Mouse (Mus musculus) adrenal gland, adult (tissue): ENCODE measurements around the gene Wdr66.

Experiments used
- DNase-seq, 2 experiments: peaks; one replicate each; pipeline ENCODE4 v3.0.0; 2022 to 2023; ENCODE audit warnings: low spot score in 1 of 2; ENCODE audit not compliant: inconsistent age in 2 of 2

Gene Wdr66

DNA sequence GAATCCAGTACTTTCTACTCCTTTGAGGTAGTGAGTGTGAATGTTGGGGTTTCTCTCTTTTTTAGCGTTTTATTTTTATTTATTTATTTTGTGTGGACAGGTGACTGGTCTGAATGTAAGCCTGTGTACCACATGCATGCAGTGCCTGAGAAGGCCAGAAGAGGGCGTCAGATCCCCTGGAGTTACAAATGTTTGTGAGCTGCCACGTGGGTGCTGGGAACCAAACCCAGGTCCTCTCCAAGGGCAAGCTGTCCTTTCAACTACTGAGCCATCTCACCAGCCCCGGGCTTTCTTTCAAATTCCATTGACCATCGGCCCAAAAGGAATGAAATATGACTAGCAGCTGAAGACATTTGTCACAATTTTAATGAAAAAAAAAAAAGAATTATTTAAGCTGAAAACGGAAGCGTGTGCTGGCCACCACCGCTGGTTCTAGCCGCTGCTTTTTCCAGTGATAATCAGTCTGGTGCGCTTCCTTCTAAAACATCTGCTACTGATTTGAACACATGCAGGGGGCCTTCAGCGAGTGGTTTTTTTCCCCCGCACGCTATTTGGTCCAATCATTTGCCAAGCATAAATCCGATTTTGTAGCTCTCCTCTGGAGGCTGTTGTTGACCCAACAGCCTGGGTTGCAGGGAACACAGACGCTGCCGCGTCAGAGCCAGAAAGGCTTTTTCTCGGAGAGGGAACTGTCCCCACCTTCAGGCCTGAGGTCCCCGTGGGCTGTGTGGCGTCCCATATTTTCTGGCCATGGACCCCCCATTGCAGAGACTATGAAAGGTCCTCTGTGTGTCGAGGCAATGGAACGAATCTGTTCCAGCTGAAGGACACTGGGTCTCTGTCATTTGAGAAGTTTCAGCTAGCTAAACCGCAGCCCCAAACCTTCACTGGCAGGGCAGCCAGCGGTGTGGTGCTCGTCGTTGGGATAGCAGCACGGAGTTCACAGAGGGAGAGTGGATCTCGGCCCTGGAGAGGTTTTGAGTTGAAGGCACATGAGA is 16.9 kb downstream of the Wdr66 start:
- DNase-seq = no peak

DNA sequence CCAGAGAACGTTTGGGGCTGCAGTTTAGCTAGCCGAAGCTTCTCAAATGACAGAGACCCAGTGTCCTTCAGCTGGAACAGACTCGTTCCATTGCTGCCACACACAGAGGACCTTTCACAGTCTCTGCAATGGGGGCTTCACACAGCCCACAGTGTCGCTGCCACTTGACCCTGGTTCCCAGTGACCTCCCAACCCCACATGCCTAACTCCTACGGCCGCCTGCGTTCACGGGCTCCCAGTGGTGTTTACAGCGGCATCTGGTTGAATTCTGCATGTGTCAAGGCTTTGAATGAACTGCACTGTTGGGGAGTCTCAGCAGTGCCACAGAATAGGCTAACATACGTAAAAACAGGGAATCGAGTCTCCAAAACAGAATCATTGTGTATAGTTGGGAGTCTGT is 19.0 kb downstream of the Wdr66 start:
- no peak for DNase-seq

DNA sequence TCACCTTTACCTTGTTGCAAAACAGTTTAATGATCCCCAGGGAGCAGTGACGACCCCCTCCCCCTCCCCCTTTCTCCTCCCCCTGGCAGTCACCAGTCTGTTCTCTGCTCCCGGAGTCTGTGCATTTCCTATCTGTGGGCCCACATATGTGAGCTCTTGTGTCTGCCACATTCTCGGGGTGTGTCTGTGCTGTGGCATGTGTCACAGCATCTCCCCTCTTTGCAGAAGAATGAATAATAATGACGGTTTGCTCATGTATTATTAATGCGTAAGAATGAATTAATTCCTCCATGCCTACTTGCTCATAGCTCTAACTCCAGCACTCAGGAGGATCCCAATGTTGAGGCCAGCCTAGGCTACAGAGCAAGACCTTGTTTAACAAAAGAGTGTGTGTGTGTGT is 21.0 kb downstream of the Wdr66 start:
- no peak for DNase-seq

DNA sequence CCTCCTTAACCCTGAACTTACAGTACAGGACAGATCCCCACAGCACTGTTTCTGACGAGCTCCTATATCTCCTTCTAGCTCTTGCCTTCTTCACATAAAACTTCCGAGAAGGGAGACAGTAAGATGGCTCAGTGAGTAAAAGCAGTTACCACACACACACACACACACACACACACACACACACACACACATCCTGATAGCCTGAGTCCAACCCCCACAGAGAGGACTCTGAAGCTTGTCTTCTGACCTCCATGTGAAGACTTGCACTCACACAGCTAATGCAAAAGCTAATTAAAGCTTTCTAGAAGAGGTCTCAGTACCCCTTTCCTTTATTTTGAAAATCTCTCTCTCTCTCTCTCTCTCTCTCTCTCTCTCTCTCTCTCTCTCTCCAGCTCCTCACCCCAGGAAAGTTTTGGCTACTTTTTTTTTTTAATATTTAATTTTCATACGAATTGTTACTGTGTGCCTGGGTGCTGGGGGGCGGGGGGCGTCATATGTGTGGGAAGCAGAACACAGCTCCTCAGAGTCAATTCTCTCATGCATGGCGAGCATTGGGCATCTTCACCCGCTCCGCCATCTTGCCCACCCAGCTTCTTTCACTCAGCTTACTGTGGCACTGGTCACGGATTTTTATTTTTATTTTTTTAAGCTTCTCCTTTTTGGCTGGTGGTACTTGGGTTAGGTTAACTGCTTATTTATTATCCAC is 24.9 kb downstream of the Wdr66 start:
- no peak for DNase-seq

DNA sequence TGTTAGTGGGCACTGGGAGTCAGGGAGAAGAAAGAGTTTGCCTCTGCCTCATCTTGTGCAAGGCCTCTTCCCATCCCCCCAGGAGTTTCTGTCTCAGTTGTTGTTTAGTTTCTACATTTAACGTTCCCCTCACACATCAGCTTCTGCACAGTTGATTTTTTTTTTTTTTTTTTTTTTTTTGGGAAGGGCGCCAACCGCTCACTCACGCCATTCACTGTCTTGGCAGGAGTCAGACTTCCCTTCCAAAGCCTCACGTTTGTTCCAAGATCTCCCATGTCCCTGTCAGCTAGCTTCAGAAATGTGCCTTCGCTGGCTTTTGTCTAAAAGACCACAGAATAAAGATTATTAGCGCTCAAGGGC is 25.4 kb downstream of the Wdr66 start:
- DNase-seq = peak in 1 of 2 experiments; percentile 39

DNA sequence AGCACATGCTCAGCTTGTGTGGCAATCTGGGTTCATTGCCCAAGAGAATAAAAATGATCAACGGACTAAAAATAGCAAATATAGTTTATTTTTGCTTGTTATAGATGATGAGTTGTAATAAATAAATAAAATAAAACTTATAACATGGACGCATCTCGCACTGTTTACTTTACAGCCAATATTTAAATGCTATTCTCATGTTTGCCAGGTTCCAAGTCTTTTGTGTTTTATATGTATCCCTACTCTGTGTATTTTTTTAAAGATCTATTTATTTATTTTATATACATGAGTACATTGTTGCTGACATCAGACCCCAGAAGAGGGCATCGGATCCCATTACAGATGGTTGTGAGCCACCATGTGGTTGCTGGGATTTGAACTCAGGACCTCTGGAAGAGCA is 25.8 kb downstream of the Wdr66 start:
- no peak for DNase-seq

DNA sequence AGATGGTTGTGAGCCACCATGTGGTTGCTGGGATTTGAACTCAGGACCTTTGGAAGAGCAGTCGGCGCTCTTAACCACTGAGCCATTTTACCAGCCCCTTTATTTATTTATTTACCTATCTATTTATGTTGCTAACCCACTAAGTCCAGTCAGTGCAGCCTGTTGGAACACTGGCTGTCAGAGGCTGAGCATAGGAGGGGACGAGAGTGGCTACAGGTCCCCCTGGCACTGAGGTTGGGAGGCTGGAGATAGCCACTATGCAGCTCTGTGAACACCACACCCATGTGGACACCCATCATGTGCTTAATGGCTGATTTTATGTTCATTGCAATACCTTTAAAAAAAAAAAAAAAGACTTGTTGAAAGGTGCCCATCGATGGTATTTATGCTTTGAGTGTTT is 27.3 kb downstream of the Wdr66 start:
- DNase-seq = no peak

DNA sequence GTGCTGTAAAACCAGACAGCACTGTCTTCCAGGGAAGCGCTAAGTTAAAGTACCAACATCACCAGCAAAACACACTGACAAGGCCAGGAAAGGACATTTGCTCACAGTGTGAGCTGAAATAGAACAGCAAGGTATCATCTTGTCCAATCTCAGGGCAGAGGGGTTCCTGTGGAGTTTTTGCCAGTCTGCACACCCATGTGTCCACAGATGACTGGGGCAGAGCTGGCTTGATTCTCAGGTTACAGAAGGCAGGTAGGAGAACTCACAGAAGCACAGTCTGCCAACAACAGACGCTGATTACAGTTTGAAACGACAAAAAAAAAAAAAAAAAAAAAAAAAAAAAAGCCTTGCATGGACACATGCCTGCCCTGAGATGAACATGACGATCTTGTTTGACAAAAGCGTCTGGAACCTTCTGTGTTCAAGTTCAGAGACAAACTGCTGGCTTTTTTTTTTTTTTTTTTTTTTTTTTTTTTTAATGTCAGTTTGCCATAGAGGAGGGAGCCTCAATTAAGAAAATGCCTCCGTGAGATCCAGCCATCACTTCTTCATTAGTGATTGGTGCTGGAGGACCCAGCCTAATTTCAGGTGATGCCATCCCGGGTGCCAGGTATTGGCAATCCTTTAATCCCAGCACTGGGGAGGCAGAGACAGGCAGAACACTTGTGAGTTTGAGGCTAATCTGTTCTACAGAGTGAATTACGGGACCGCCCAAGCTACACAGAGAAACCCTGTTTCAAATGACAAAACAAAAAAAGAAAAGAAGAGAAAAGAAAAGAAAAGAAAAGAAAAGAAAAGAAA is 29.6 kb downstream of the Wdr66 start:
- no peak for DNase-seq

DNA sequence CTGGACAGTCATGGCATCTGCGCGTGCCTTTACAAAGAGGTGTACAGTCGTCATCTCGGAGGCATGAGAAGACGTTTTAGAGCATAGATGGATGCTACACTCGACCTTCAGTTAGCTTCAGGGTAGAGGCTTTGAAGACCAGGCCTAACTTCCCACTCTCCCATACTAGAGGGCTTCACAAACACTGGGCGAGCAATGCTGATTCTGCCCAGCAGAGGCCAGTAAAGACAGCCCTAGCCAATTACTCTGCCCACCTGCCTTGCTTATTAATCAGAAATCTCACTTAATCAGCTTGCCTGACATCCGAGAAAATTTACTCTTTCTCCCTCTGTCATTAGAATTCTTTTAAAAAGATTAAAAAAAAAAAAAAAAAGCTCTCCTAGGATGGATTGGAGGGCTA is 33.3 kb downstream of the Wdr66 start:
- DNase-seq = peak in 1 of 2 experiments; percentile 53

DNA sequence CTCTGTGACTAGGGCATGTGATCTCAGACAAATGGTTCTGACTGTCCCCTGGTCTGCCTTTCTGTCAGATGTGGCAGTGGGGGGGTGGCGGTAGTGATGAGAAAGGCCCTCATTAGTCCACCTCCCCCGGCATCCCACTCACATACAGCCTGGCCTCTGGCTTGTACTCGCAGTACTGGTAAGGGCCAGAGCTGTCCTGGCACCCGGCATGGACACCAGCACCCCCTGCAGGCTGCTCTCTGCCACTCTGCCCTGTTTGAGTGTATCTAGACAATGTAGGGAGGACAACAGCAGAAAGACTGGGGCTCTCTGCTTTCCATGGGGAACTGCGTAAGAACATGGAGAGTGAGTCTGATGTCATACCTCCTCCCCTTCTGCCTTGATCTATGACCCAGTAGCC is 36.2 kb downstream of the Wdr66 start:
- peak in 1 of 2 experiments; percentile 38 for DNase-seq

DNA sequence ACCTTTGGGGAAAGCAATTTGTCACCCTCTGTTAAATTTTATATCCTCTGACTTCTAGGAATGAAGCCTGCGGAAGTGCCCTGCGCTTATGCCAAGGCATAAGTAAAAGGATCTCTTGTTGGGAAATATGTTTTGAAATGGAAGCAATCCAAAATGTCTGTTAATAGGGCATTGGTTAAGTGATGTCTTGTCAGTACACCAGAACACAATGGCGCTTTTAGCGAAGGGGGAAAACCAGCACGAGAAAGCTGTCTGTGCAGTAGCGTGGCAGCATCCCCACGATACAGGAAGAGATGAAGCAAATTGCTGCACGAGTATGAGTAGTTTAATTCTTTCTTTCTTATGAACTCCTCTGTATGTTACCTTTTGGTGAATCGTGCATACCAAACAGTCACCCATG is 42.8 kb downstream of the Wdr66 start:
- no peak for DNase-seq

DNA sequence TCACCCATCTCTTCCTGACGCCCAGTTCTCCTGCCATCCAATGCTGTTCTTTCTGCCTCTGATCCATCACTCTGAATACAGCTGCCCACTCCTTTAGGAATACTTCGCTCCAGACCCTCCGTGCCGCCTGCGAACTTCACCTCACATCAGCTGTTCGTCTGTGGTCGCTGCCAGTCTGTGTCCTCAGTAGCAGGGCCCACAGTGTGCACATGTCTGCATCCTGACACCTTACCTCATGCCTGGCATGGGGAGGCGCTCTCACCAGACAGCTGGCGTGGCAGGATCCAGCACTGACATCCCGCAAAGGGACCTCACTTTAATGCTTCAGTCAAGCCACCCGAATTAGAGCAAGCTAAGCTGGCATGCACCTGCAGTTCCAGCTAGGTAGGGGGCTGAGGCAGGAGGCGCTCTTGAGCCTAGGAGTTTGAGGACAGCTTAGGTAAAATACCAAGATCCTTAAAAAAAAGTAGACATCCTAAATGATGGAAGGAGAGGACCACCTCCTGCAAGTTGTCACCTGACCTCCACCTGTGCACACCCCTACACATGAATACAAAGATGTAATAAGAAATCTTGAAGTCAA is 44.4 kb downstream of the Wdr66 start:
- no peak for DNase-seq

DNA sequence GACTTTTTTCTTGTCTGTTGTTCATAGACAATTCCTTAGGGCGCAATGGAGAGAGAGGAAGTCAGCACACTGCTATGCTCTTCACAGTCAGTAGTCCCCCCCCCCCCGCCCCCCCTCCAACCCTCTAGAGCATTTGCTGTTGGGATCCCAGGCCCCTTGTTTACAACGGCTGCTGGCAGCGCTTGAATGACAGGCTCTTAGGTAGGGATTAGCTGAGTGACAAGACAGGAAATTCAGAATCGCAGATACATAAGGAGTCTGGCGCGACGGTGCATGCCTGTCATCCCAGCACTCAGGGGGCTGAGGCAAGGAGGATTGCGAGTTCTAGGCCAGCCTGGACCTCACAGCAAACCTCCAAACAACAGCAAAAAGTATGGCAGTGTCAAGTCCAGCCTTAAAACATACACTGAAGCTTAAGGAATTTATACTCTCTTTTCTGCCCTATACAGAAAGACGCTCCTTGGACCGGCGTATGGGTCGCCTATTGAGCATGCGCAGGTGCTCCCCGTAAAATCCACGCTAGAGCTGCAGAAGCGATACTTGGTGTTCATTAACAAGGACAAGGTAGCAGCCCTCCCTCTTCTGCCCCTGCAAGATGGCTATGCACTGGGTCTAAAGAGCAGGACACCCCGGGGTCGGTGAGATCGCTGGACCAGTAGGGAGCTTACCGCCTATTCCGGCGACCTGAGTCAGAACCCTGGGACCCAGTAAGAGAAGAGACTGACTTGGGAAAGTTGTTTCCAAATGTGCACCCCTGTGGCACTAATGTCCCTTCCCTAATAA is 45.3 kb downstream of the Wdr66 start:
- no peak for DNase-seq

DNA sequence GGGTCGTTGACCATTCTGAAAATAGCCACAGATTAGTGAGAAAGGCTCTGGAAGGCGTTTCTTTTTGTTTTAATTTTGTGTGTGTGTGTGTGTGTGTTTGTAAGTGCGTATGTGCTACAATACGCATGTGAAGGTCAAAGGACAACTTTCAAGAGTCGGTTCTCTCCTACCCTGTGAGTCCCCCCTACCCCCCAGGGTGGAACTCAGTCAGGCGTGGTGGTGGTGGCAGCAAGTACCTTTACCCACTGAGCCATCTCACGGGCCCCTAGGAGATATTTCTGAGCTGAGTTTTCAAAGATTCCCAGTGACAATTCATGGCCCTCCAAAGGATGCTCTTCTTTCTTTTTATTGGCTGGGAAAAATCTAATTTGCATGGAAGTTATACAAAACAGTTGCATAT is 45.9 kb downstream of the Wdr66 start:
- no peak for DNase-seq

DNA sequence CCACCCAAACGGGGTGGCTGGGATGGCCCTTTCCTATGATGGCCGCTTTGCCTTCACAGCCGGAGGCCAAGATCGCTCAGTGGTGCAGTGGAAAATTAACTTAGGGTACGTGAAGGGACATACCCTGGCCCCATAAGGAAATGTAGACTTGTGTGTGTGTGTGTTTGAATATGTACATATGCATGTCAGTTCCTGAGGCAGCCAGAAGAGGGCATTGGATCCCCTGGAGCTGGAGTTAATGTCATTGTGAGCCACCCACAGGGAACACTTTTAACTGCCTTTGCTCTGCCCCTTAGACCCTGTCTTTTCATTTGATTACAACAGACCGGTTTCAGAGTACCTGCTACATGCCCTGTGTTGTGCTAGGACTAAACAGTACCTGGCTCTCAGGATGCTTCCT is 46.6 kb downstream of the Wdr66 start:
- no peak for DNase-seq

DNA sequence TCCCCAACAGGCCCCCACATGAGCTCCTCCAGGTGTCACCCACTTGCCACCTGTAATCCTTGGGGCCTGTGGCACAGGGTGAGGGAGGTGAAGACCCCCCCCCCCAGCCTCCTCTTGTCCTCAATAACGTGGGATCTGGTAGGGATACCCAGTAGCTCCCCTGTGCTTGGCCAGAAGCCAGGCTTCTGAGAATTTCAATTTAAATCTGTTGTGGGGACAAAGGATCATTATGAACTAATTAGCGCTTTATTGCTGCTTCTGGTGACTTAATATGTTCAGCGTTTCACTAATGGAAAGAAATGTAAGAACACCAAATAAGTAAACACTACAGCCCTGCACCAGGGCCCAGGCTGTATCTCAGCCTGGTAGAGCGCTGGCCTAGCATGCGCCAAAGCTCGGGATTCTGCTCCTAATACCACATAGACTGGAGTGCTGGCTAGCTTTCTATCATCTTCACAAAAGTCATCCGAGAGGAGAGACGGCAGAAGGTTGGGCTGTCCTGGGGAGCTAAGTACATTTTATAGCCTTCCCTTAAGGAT is 48.7 kb downstream of the Wdr66 start:
- no peak for DNase-seq

DNA sequence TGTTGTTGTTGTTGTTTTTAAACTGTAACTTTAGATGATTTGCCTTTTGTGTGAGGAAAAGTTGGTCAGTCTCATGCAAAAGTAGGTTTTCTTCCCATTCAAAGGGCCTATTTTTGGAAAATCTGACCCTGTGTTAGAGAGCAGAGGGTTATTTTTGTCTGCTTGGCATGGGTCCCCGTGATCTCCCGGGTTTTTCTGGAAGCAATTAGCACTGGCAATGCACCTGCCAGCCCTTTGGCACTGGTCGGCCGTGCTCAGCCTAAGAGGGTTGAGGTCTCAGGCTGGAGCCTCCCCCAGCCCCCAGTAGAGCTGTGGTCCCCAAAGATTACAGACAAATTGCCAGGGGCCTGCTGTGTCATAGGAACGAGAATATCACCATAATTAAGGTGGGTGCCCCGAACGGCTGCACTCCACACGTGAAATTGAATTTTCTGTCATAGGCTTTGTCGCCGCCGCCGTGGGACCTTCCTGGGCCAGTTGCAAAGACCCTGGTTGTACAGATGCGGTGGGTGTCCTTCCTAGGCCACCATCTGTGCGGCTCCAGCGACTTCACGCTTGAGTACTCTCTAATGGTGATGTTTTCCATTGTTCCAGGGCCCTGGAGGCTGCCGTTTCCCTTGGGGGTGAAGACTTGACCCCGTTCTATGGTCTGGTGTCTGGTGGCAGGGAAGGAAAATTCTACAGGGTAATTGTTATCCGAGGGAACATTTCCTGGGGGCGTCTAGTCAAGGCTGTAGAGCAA is 50.0 kb downstream of the Wdr66 start:
- no peak for DNase-seq

DNA sequence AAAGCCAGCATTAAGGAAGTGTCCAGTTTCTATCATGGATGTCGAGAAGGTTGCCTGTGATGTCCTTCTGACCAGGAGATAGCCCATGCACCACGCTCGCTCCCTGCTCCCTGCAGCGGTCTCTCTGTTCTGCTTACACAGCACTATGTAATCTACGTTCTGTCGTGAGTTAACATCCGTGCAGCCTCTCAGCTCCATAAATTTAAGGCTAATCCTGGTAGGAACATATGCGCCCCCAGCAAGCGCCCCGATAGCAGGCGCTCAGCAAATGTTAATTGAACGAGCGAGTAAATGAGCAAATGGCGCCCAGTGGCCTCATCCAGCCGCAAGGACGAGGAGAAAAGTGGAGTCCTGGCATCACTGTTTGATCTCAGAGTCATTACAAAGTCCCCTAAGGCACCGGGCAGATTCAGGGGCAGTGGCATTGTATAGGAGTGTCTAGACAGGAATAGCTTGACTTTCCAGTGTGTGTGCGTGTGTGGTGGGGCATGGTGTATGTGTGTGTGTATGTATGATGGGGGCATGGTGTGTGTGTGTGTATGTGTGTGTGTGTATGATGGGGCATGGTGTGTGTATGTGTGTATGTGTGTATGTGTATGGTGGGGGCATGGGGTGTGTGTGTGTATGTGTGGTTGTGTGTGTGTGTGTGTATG is 55.9 kb downstream of the Wdr66 start:
- no peak for DNase-seq

DNA sequence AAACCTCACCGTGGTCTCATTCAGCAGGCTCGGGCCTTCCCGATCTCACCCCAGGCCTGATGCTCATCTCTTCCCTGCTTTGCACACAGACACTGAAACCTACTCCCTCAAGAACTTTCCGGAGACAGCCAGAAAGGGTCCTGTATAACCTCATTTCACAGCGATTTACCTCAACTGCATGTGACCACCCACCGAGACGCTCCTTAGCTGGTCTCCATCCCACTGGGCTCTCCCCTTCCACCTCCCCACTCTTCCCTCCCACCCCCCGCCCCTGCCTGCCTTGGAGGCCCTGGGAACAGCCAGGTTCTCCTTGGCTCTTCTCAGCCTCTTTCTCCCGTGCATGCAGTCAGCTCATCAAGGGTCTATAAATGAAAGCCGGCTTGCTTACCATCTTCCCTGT is 57.9 kb downstream of the Wdr66 start:
- no peak for DNase-seq
